Mouse (Mus musculus) erythroblast, embryonic 14.5 days (primary cell): ENCODE data around the gene Zfand6. TPM values are rescaled to one million over a fixed set of nuclear protein-coding genes. Genes with fewer than 3 reads are reported as not detected.

Experiments
- H3K27me3 ChIP-seq: 2 replicates; pipeline ENCODE4 v1.6.1; 2012; ENCODE audit warnings: inconsistent platforms; ENCODE audit not compliant: control insufficient read depth
- H3K36me3 ChIP-seq: 2 replicates; pipeline ENCODE4 v1.6.1; 2012; ENCODE audit warnings: mild to moderate bottlenecking, inconsistent platforms; ENCODE audit not compliant: control insufficient read depth
- H3K4me1 ChIP-seq: 2 replicates; pipeline ENCODE4 v1.6.1; 2012; ENCODE audit warnings: inconsistent platforms; ENCODE audit not compliant: control insufficient read depth
- H3K4me3 ChIP-seq: replicated peaks from 2 replicates; pipeline ENCODE3; 2012; ENCODE audit warnings: moderate library complexity, mild to moderate bottlenecking, inconsistent platforms
- H3K9me3 ChIP-seq: 2 replicates; pipeline ENCODE4 v1.6.1; 2012; ENCODE audit warnings: low read length, inconsistent platforms, mixed read lengths; ENCODE audit not compliant: control insufficient read depth
- GATA1 ChIP-seq: IDR thresholded peaks from 2 replicates; pipeline ENCODE4 v1.6.1; 2012; ENCODE audit warnings: low read length, inconsistent platforms, mixed read lengths
- TAL1 ChIP-seq: IDR thresholded peaks from 3 replicates; pipeline ENCODE4 v1.6.1; 2012; ENCODE audit warnings: low read length, inconsistent platforms, mixed read lengths
- polyA plus RNA-seq: library from polyadenylated mRNA; stranded (reverse); fragments of >175 nt; gene quantifications from 2 replicates; pipeline ENCODE4 v1.2.3, GENCODE M21; 2012

The Zfand6 gene
- polyA plus RNA-seq, 1 experiment: 10.1 TPM

DNA sequence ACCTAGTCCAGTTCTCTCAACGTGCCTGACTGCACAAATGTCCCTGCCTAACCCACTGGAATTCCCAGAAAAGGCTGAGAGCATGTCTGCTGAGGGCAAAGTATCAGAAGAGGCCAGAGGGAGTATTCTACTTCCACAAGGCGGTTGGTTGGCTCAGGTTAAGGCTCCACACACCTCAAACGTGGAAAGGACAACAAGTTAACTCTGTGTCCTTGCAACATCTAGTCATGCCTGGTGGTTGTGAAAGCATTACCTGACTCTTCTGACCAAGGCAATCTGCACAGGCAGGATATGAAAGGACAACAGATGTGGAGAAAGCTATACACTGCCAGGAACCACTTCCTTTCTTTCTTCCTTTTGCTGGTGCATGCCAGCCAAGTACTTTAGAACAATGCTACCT lies 85.3 kb downstream of the Zfand6 start:
- Histone ChIP-seq H3K4me1 (peaks cover 29% of the 10 kb centered on the region), H3K9me3 (no peaks in the 10 kb centered on the region), H3K36me3 (peaks cover 2% of the 10 kb centered on the region; the same call in 1 of the 2 replicates), H3K4me3 (peak overlapping the region; percentile 79), H3K27me3 (no peaks in the 10 kb centered on the region)
- TF ChIP-seq GATA1: no peak
- TF ChIP-seq TAL1: no peak

DNA sequence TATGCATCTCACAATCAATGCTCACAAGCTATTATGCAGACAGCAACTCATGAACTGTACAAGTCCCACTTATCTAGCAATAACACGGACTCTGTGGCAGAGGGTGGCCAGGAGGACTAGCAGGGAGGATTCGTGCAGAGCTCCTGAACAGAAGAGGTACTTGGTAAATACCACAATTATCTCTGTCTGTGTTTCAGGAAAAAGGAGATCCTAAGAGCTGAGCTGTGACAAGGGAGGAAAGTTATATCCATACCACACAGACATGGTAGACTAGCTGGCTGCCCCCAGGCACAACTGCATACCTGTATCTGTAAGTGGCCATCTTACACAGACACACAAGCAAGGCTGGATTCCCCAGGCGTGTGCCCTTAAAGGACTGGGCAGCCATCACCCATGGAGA lies 88.4 kb downstream of the Zfand6 start:
- Histone ChIP-seq H3K4me1 (peaks cover 20% of the 10 kb centered on the region), H3K36me3 (peaks cover 2% of the 10 kb centered on the region; the same call in 1 of the 2 replicates), H3K9me3 (no peaks in the 10 kb centered on the region), H3K27me3 (no peaks in the 10 kb centered on the region), H3K4me3 (no peak overlapping the region)
- no peak for TF ChIP-seq GATA1
- TF ChIP-seq TAL1: no peak

DNA sequence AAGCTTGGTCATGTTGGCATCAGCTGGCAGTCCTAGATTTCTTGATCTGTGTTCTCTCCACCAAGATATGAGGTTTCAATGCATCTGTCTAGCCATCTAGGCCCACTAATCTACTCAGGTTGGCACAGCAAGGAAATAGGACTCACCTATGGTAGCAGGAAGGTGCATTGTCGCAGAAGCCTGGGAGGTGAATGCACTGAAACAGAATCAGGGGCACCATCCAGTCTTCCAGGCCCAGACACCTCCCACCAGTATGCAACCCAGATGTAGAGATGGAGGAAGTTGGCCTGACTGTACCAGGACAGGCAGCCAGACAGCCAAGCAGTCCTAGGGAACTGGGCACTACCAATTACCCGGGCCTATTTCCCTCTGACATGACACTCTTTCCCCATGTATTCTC lies 89.1 kb downstream of the Zfand6 start:
- Histone ChIP-seq H3K27me3 (no peaks in the 10 kb centered on the region), H3K4me3 (no peak overlapping the region), H3K36me3 (peaks cover 2% of the 10 kb centered on the region; the same call in 1 of the 2 replicates), H3K9me3 (no peaks in the 10 kb centered on the region), H3K4me1 (peaks cover 13% of the 10 kb centered on the region)
- TF ChIP-seq GATA1 (no peak), TAL1 (no peak)

DNA sequence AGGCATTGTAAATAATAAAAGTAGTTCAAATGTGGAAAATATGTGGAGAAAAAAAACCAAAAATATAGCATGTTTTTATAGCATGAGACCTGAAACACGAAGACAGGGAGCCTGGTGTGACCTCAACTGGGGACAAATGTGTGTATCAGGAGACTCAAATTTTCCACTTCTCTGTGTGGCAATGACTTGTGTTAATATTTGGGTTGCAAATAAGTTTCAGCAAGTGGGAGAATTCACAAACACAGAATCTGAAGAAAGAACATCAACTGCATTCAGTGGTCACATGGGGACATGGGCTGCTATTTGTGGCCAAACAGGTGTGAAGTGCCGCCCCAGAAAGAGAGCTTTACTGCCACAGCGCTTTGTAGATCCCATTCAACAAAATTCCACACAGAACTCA lies 93.1 kb downstream of the Zfand6 start:
- Histone ChIP-seq H3K4me3 (no peak overlapping the region), H3K36me3 (peaks cover 2% of the 10 kb centered on the region; the same call in 1 of the 2 replicates), H3K9me3 (no peaks in the 10 kb centered on the region), H3K27me3 (no peaks in the 10 kb centered on the region), H3K4me1 (peaks cover 13% of the 10 kb centered on the region)
- TF ChIP-seq GATA1: no peak

DNA sequence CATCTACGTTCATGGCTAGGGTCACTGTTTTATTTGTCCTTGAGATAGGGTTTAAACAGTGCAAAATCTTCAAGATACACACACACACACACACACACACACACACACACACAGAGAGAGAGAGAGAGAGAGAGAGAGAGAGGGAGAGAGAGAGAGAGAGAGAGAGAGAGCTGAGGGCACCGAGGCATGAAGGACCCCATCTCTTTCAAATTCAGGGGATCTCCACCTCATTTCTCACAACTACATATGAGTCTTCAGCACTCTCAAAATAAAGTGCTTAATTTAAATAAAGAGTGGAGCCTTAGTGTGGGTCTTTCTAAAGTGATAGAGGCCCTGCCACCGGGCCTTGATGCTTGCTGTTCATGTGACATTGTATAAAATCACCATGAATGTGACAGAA lies 93.8 kb downstream of the Zfand6 start:
- Histone ChIP-seq H3K27me3 (no peaks in the 10 kb centered on the region), H3K4me1 (peaks cover 13% of the 10 kb centered on the region), H3K36me3 (peaks cover 2% of the 10 kb centered on the region; the same call in 1 of the 2 replicates), H3K4me3 (no peak overlapping the region), H3K9me3 (no peaks in the 10 kb centered on the region)
- no peak for TF ChIP-seq TAL1
- no peak for TF ChIP-seq GATA1

DNA sequence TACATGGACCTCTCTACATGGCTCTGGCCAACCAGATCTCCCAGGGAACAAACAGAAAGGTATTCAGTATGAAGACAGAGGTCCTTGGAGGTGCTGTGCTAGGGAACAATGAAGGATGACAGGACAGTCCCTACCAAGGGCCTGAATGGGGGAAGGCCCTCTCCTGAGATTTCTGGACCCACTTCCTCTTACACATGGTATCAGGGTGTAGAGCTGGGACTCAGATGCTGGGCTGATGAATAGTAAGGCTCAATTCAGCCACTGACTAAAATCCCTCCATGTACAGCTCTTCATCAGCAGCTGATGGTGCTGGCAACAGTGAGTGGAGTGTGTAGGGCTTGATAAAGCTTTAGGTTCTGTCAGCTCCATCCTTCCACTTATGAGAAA lies 94.8 kb downstream of the Zfand6 start:
- Histone ChIP-seq H3K36me3 (no peaks in the 10 kb centered on the region; the same call in 1 of the 2 replicates), H3K27me3 (no peaks in the 10 kb centered on the region), H3K9me3 (no peaks in the 10 kb centered on the region), H3K4me3 (no peak overlapping the region), H3K4me1 (peaks cover 20% of the 10 kb centered on the region)
- TF ChIP-seq GATA1: no peak
- TF ChIP-seq TAL1: no peak

DNA sequence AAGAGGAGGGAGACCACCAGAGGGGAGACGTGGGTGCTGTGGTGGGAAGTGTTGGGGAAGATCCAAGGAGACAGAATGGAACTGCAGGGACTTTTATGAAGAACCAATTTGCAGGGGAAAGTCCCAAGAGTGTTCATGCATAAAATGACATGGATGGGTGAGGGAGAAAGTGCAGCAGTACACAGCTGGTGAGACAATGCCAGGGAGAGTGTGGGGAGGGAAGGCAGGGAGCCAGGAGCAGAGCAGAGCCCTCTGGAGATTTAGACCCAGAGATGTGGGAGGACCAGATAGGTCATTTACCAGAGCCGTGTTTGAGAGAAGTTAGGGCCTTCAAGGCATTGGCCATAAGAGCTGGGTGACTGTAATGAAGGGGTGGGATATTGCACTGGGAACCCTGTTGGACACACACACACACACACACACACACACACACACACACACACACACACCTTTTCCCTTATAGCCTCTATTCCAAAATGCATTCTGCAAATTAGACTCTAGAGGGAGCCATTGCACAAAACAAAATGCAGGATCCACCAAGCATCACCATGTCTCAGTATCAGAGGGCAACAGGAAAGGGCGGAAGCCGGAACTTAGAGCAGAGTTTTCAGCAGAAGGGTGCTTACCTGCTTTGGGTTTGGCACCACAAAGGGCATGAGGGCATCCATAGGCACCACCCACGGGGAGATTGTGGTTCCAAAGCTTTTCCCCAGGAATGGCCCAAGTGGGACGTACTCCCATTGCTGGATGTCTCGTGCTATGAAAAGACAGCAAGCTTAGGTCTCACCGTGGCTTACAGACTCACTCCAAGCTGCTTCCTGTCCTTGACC lies 95.5 kb downstream of the Zfand6 start:
- no peak overlapping the region for H3K4me3 ChIP-seq
- H3K36me3 ChIP-seq: peaks cover 3% of the 10 kb centered on the region; the same call in 1 of the 2 replicates
- H3K4me1 ChIP-seq: peaks cover 26% of the 10 kb centered on the region
- H3K27me3 ChIP-seq: no peaks in the 10 kb centered on the region
- no peaks in the 10 kb centered on the region for H3K9me3 ChIP-seq
- TF ChIP-seq TAL1 (no peak), GATA1 (no peak)

DNA sequence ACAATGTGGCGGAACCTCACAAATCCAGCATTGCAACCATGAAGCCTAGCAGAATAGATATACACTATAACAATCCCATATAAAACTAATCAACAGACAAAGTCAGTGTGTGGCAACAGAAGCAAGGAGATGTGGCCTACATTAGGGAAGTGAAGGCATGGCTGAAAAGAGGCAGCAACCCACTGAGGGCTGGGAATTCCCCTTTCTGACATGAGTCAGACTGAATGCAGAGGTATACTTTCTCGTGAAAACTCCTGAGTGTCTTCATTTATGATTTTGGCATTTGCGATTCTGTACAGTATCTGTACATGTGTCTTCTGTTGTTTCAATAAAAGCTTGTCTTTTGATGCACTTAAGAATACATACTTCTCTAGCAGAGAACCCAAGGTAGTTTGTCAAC lies 98.4 kb downstream of the Zfand6 start:
- no peaks in the 10 kb centered on the region for H3K9me3 ChIP-seq
- H3K4me1 ChIP-seq: peaks cover 56% of the 10 kb centered on the region
- no peak for TF ChIP-seq TAL1
- TF ChIP-seq GATA1: no peak
- peaks cover 22% of the 10 kb centered on the region for H3K36me3 ChIP-seq
- H3K27me3 ChIP-seq: no peaks in the 10 kb centered on the region
- no peak overlapping the region for H3K4me3 ChIP-seq

DNA sequence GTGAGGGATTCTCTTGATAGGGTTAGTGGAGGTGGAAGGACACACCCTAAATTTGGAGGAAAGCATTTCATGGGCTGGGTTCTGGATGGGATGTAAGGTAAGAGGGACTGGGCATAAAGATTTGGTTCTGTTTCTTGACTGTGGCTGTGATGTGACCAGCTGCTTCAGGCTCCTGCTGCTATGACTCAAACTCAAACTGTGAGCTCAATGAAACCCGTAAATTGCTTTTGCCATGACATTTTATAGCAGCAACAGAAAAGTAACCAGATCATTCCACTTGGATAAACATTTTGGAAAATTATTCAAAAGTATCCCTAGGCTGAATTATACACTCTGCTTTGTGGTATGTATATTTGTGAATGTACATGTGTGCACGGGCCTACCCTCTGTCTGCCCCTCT lies 99.1 kb downstream of the Zfand6 start:
- TF ChIP-seq GATA1 (no peak), TAL1 (no peak)
- peaks cover 25% of the 10 kb centered on the region for H3K36me3 ChIP-seq
- no peaks in the 10 kb centered on the region for H3K9me3 ChIP-seq
- H3K4me3 ChIP-seq: no peak overlapping the region
- H3K4me1 ChIP-seq: peaks cover 63% of the 10 kb centered on the region
- H3K27me3 ChIP-seq: no peaks in the 10 kb centered on the region
